Mouse (Mus musculus): ENCODE measurements around the gene Kcmf1. TPM values are rescaled to one million over a fixed set of nuclear protein-coding genes. Genes with fewer than 3 reads are reported as not detected.

Gene Kcmf1
- polyA plus RNA-seq, 1 experiment from 2014 or later: 28.4 TPM

- Histone ChIP-seq H3K27me3 (no peaks in the 10 kb centered on the region), H3K27ac (no peak overlapping the region), H3K36me3 (ENCODE audit: poor library complexity, severe bottlenecking) (no peaks in the 10 kb centered on the region), H3K9ac (no peak overlapping the region), H3K4me1 (no peaks in the 10 kb centered on the region), H3K4me2 (no peak overlapping the region), H3K9me3 (replicated peaks) (no peaks in the 10 kb centered on the region), H3K4me3 (no peak overlapping the region)
- no peak for ATAC-seq
- 31% methylated on average over 2 of the region's 2 CpGs for WGBS
These were observed 99.1 kb downstream of the Kcmf1 start for GRCm38 (mm10) chr6:72800641-72801040.

DNA sequence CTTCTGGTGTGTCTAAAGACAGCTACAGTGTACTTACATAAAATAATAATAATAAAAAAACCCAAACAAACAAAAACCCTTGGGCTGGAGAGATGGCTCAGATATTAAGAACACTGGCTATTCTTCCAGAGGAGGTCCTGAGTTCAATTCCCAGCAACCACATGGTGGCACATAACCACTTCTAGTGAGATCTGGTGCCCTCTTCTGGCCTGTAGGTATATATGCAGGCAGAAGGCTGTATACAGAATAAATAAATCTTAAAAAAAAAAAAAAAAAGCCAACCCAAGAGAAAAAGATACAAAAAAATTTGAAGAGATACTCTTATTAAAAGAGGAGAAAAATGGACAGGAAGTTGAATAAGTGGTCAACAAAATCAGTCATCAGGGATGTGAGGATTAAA is 102.0 kb downstream of the Kcmf1 start:
- Histone ChIP-seq H3K27ac (no peak overlapping the region), H3K4me3 (no peak overlapping the region), H3K27me3 (no peaks in the 10 kb centered on the region), H3K9ac (no peak overlapping the region), H3K4me1 (no peaks in the 10 kb centered on the region), H3K4me2 (no peak overlapping the region), H3K9me3 (replicated peaks) (no peaks in the 10 kb centered on the region), H3K36me3 (ENCODE audit: poor library complexity, severe bottlenecking) (no peaks in the 10 kb centered on the region)
- ATAC-seq: no peak

GRCm38 (mm10) chr6:72795444-72795843 is 104.3 kb downstream of the Kcmf1 start:
- Histone ChIP-seq H3K4me3 (no peak overlapping the region), H3K9ac (no peak overlapping the region), H3K4me1 (no peaks in the 10 kb centered on the region), H3K4me2 (no peak overlapping the region), H3K27me3 (0 out of 2 replicates have a peak, but pooled peaks cover 4% of the 10 kb centered on the region), H3K9me3 (replicated peaks) (no peaks in the 10 kb centered on the region), H3K36me3 (ENCODE audit: poor library complexity, severe bottlenecking) (no peaks in the 10 kb centered on the region), H3K27ac (no peak overlapping the region)
- no peak for ATAC-seq
- WGBS: 56% methylated on average over 16 of the region's 16 CpGs

DNA sequence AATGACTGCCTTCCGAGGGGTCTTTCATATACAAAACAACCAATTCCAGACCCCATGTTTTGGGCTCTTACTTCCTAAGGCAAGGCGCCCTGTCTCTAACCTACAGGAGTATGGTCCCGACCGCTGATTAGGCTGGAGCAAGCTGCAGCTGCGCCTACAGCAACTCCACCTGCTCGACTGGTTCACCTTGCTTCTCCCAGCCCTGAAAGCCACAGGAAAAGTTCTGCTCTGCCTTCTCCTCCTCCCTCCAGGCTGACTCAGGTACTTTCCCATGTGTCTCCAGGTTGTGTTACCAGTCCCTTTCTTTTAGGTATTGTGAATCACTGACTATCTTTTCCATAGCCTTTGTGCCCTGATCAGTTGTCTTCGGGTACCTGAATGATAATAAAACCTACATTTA is 104.9 kb downstream of the Kcmf1 start:
- Histone ChIP-seq H3K9ac (no peak overlapping the region), H3K4me1 (no peaks in the 10 kb centered on the region), H3K27ac (no peak overlapping the region), H3K9me3 (replicated peaks) (no peaks in the 10 kb centered on the region), H3K4me3 (no peak overlapping the region), H3K36me3 (ENCODE audit: poor library complexity, severe bottlenecking) (no peaks in the 10 kb centered on the region), H3K27me3 (0 out of 2 replicates have a peak, but pooled peaks cover 4% of the 10 kb centered on the region), H3K4me2 (no peak overlapping the region)
- 56% methylated on average over 7 of the region's 7 CpGs for WGBS
- no peak for ATAC-seq

- ATAC-seq: no peak
- Histone ChIP-seq H3K9me3 (replicated peaks) (no peaks in the 10 kb centered on the region), H3K36me3 (ENCODE audit: poor library complexity, severe bottlenecking) (no peaks in the 10 kb centered on the region), H3K4me1 (peaks cover 9% of the 10 kb centered on the region), H3K27me3 (0 out of 2 replicates have a peak, but pooled peaks cover 4% of the 10 kb centered on the region), H3K9ac (no peak overlapping the region), H3K4me2 (no peak overlapping the region), H3K4me3 (no peak overlapping the region), H3K27ac (no peak overlapping the region)
- 93% methylated on average over 8 of the region's 8 CpGs for WGBS
These were observed 107.1 kb downstream of the Kcmf1 start for GRCm38 (mm10) chr6:72792641-72793040.

Other genes with a start within 250 kb of the Kcmf1 start
- gene Tcf7l1, start 110.7 kb downstream of the Kcmf1 start, polyA plus RNA-seq (2015; fragmentation: Nextera tagmentation; extraction: Ambion mirVana): 13.5 and 13.8 TPM in 2 replicates
- gene Tmsb10, start 58.8 kb upstream of the Kcmf1 start, polyA plus RNA-seq (2015; fragmentation: Nextera tagmentation; extraction: Ambion mirVana): 3,443 and 4,664 TPM in 2 replicates

All from forebrain, embryonic 13.5 days (tissue).